Mouse (Mus musculus): ENCODE data around the gene Actr3.

DNA sequence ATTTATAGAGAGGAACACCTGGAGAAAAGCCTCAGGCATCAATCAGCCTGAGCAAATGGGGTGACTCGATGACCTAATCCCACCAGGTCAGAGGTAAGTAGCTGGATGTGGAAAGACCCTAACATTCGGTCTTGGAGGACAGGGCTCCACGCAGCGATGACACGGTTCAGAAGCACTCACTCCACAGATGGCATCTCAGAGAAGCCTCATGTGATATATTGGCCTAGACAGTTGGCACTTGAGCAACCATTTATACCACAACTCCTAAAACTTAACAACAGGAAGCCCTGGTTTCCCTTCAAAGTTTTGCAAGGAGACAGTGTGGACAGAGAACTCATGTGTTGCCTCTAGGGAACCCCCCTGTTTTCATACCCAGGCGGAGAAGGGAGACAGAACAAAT is 90.1 kb downstream of the Actr3 start:
- TF ChIP-seq CTCF (IDR thresholded peaks at IDR 0.05; ENCODE audit: low read depth) = no peak
- TF ChIP-seq EP300 (IDR thresholded peaks at IDR 0.05; ENCODE audit: low read depth) = no peak

All from liver, embryonic 14.5 days (tissue).